Mouse (Mus musculus) ES-E14 (cell line): ENCODE results near the gene Impad1. TPM values are rescaled to one million over a fixed set of nuclear protein-coding genes. Genes with fewer than 3 reads are reported as not detected.

Experiments used
- DNase-seq: peaks from one replicate; pipeline ENCODE4 v3.0.0-alpha.2; 2013; ENCODE audit warnings: low read depth, low spot score
- H3K27ac ChIP-seq: 2 replicates; pipeline ENCODE4 v1.5.1; 2012; ENCODE audit warnings: low read depth, mild to moderate bottlenecking, low read length, moderate library complexity, mixed read lengths; ENCODE audit not compliant: poor library complexity, insufficient read depth, severe bottlenecking
- H3K36me3 ChIP-seq: 2 replicates; pipeline ENCODE4 v1.6.1; 2012; ENCODE audit warnings: mild to moderate bottlenecking, low read length, moderate library complexity, mixed read lengths; ENCODE audit not compliant: control insufficient read depth, poor library complexity, insufficient read depth, severe bottlenecking
- H3K4me1 ChIP-seq, 2 experiments: fragments of 150-350 bp in 1 of 2; sonication (generic) in 1 of 2; 2 replicates each; pipeline ENCODE4 v1.6.1; 2012; ENCODE audit warnings: low read length in 2 of 2, mild to moderate bottlenecking in 1 of 2, mixed read lengths in 1 of 2; ENCODE audit not compliant: control insufficient read depth in 2 of 2, insufficient read depth in 2 of 2, poor library complexity in 1 of 2
- H3K4me3 ChIP-seq, 2 experiments: fragments of 150-350 bp in 1 of 2; sonication (generic) in 1 of 2; 2 replicates each; pipeline ENCODE4 v1.5.1; 2012; ENCODE audit warnings: low read length in 2 of 2, low read depth in 1 of 2, mild to moderate bottlenecking in 1 of 2, mixed read lengths in 1 of 2; ENCODE audit not compliant: insufficient read depth in 1 of 2, poor library complexity in 1 of 2, severe bottlenecking in 1 of 2
- H3K9ac ChIP-seq: 2 replicates; pipeline ENCODE4 v1.6.1; 2012; ENCODE audit warnings: low read depth, mild to moderate bottlenecking, low read length, mixed read lengths; ENCODE audit not compliant: poor library complexity, insufficient read depth, severe bottlenecking
- H3K9me3 ChIP-seq: fragments of 150-350 bp; sonication (generic); 2 replicates; pipeline ENCODE4 v1.6.1; 2012; ENCODE audit warnings: low read depth, mild to moderate bottlenecking, low read length; ENCODE audit not compliant: control insufficient read depth, insufficient read depth
- CHD2 ChIP-seq: IDR thresholded peaks from 2 replicates; pipeline ENCODE4 v1.6.1; 2014; ENCODE audit warnings: mild to moderate bottlenecking, low read depth, low read length, inconsistent platforms
- HCFC1 ChIP-seq: IDR thresholded peaks from 2 replicates; pipeline ENCODE4 v1.6.1; 2012; ENCODE audit warnings: low read length, inconsistent platforms, borderline replicate concordance; ENCODE audit not compliant: insufficient read depth
- MAFK ChIP-seq: IDR thresholded peaks from 2 replicates; pipeline ENCODE4 v1.6.1; 2014; ENCODE audit warnings: mild to moderate bottlenecking, low read depth, low read length, inconsistent platforms; ENCODE audit not compliant: insufficient read depth
- ZC3H11A ChIP-seq: IDR thresholded peaks from 2 replicates; pipeline ENCODE4 v1.6.1; 2012; ENCODE audit warnings: low read depth, mild to moderate bottlenecking, inconsistent platforms, low read length, borderline replicate concordance
- ZNF384 ChIP-seq: IDR thresholded peaks from 2 replicates; pipeline ENCODE4 v1.6.1; 2012; ENCODE audit warnings: low read depth, low read length, inconsistent platforms
- in situ Hi-C, 2 experiments: fragments of 600-800 bp; cut with MboI; formaldehyde crosslinking; loops; one replicate each; pipeline ENCODE4 v1.15.1; 2025; ENCODE audit warnings: low sequenced_read_pairs in 2 of 2, inconsistent platforms in 1 of 2; ENCODE audit not compliant: unreplicated experiment in 2 of 2
- total RNA-seq: library from RNA; depleted of rRNA; stranded (reverse); fragments of 300-350 nt; gene quantifications from 2 replicates; pipeline ENCODE4 v1.2.3, GENCODE M21; 2012

Gene Impad1
- total RNA-seq, 1 experiment: 57.9 TPM

- H3K27ac ChIP-seq: no peak overlapping the region
- no peaks in the 10 kb centered on the region for H3K9me3 ChIP-seq
- in situ Hi-C loops: no loop called here
- no peak overlapping the region for H3K9ac ChIP-seq
- H3K4me3 ChIP-seq: no peak overlapping the region
- H3K4me1 ChIP-seq: no peaks in the 10 kb centered on the region
- no peak for TF ChIP-seq HCFC1
- no peaks in the 10 kb centered on the region; the same call in 1 of the 2 replicates for H3K36me3 ChIP-seq
- no peak for DNase-seq
Observed at GRCm38 (mm10) chr4:4782882-4783685, 10.1 kb downstream of the Impad1 start.

GRCm38 (mm10) chr4:4779265-4779770, 13.8 kb downstream of the Impad1 start:
- H3K9ac ChIP-seq: no peak overlapping the region
- H3K4me1 ChIP-seq: no peaks in the 10 kb centered on the region
- no peak overlapping the region for H3K27ac ChIP-seq
- H3K4me3 ChIP-seq: no peak overlapping the region
- peaks cover 2% of the 10 kb centered on the region for H3K36me3 ChIP-seq
- no peak for DNase-seq
- TF ChIP-seq ZNF384: no peak
- TF ChIP-seq CHD2: no peak
- TF ChIP-seq ZC3H11A: no peak
- no peak for TF ChIP-seq MAFK
- no peak for TF ChIP-seq HCFC1
- in situ Hi-C loops: no loop called here
- no peaks in the 10 kb centered on the region for H3K9me3 ChIP-seq

- Histone ChIP-seq H3K4me1 (no peaks in the 10 kb centered on the region), H3K9ac (no peak overlapping the region), H3K27ac (no peak overlapping the region), H3K9me3 (no peaks in the 10 kb centered on the region), H3K36me3 (peaks cover 3% of the 10 kb centered on the region; the same call in 1 of the 2 replicates), H3K4me3 (no peak overlapping the region)
- TF ChIP-seq ZNF384: no peak
- no peak for TF ChIP-seq HCFC1
- TF ChIP-seq ZC3H11A: no peak
- no peak for TF ChIP-seq MAFK
- no peak for TF ChIP-seq CHD2
- in situ Hi-C loops: no loop called here
- no peak for DNase-seq
Observed at GRCm38 (mm10) chr4:4771523-4772114, 21.5 kb downstream of the Impad1 start.

GRCm38 (mm10) chr4:4765806-4766205, 27.3 kb downstream of the Impad1 start:
- H3K4me3 ChIP-seq: no peak overlapping the region
- H3K9ac ChIP-seq: no peak overlapping the region
- DNase-seq: no peak
- no peak overlapping the region for H3K27ac ChIP-seq
- no peaks in the 10 kb centered on the region for H3K4me1 ChIP-seq
- TF ChIP-seq CHD2: no peak
- TF ChIP-seq HCFC1: no peak
- no peak for TF ChIP-seq ZC3H11A
- TF ChIP-seq MAFK: no peak
- TF ChIP-seq ZNF384: no peak
- peaks cover 3% of the 10 kb centered on the region; the same call in 1 of the 2 replicates for H3K36me3 ChIP-seq
- H3K9me3 ChIP-seq: no peaks in the 10 kb centered on the region
- in situ Hi-C loops: no loop called here
